Mouse (Mus musculus) midbrain, embryonic 14.5 days (tissue): ENCODE results near the gene Fen1. TPM values are rescaled to one million over a fixed set of nuclear protein-coding genes. Genes with fewer than 3 reads are reported as not detected.
A peak's percentile ranks its signal among the peaks of the same experiment; 100 is the strongest.

Experiments used
- ATAC-seq: fragments of 200-750 bp; cut with Nextera tagmentation; 2 replicates; pipeline ENCODE4 v1.8.0; 2017; ENCODE audit warnings: moderate number of reproducible peaks, moderate library complexity; ENCODE audit not compliant: low FRiP score, low TSS enrichment
- DNase-seq: peaks from one replicate; pipeline ENCODE4 v3.0.0-alpha.2; 2015
- H3K27ac ChIP-seq: fragments of 300-500 bp; sonication (generic); replicated peaks from 2 replicates; pipeline ENCODE4 v1.5.1; 2014; ENCODE audit warnings: mild to moderate bottlenecking, low read depth, low read length, moderate library complexity
- H3K27me3 ChIP-seq: fragments of 300-500 bp; sonication (generic); 2 replicates; pipeline ENCODE4 v1.6.1; 2014; ENCODE audit warnings: low read length, control low read depth, mixed read lengths; ENCODE audit not compliant: control insufficient read depth, insufficient read depth
- H3K36me3 ChIP-seq: fragments of 300-500 bp; sonication (generic); 2 replicates; pipeline ENCODE4 v1.6.1; 2014; ENCODE audit warnings: low read length, control low read depth; ENCODE audit not compliant: control insufficient read depth, insufficient read depth
- H3K4me1 ChIP-seq: fragments of 300-500 bp; sonication (generic); 2 replicates; pipeline ENCODE4 v1.6.1; 2014; ENCODE audit warnings: mild to moderate bottlenecking, antibody characterized with exemption, low read length, control low read depth; ENCODE audit not compliant: control insufficient read depth, insufficient read depth
- H3K4me2 ChIP-seq: fragments of 300-500 bp; sonication (generic); 2 replicates; pipeline ENCODE4 v1.6.1; 2014; ENCODE audit warnings: mild to moderate bottlenecking, low read length, moderate library complexity
- H3K4me3 ChIP-seq: fragments of 300-500 bp; sonication (generic); replicated peaks from 2 replicates; pipeline ENCODE4 v1.5.1; 2014; ENCODE audit warnings: low read depth, low read length
- H3K9ac ChIP-seq: fragments of 300-500 bp; sonication (generic); replicated peaks from 2 replicates; pipeline ENCODE4 v1.6.1; 2014; ENCODE audit warnings: mild to moderate bottlenecking, low read length, moderate library complexity
- H3K9me3 ChIP-seq: fragments of 300-500 bp; sonication (generic); 2 replicates; pipeline ENCODE4 v1.6.1; 2016; ENCODE audit warnings: low read length, control low read depth, mixed read lengths; ENCODE audit not compliant: control insufficient read depth
- WGBS: fragments of 180-500 bp; shearing (Covaris S2); extraction: QIAGEN DNeasy Blood & Tissue Kit; methylation state at CpG from one replicate; pipeline ENCODE4 v1.1.7; 2014; 5-methylcytosine and 5-hydroxymethylcytosine counted together
- polyA plus RNA-seq: library from polyadenylated mRNA; unstranded; fragments of >200 nt; fragmentation: Nextera tagmentation; extraction: Ambion mirVana; gene quantifications from 2 replicates; pipeline ENCODE4 v1.2.1, GENCODE M21; 2014

The Fen1 gene
- polyA plus RNA-seq: 24.8 and 31.0 TPM in 2 replicates

GRCm38 (mm10) chr19:10203848-10204615, at the start of gene Fen1, which contains the start of gene Tmem258:
Gene Fen1, minus strand, starts transcription at chr19:10204169.
Gene Tmem258, plus strand, starts transcription at chr19:10204014.
- under 1% methylated on average over 40 of the region's 40 CpGs for WGBS
- Histone ChIP-seq H3K4me1 (peaks cover 8% of the 10 kb centered on the region), H3K27me3 (no peaks in the 10 kb centered on the region), H3K27ac (peak within 1 kb of the TSS; percentile 87), H3K4me3 (peak within 1 kb of the TSS; percentile 68), H3K36me3 (peaks cover 51% of the 10 kb centered on the region), H3K9me3 (no peaks in the 10 kb centered on the region), H3K9ac (peak within 1 kb of the TSS; percentile 65), H3K4me2 (peak within 1 kb of the TSS; percentile 90)
- ATAC-seq (peak; percentile 93), DNase-seq (peak; percentile 94)

DNA sequence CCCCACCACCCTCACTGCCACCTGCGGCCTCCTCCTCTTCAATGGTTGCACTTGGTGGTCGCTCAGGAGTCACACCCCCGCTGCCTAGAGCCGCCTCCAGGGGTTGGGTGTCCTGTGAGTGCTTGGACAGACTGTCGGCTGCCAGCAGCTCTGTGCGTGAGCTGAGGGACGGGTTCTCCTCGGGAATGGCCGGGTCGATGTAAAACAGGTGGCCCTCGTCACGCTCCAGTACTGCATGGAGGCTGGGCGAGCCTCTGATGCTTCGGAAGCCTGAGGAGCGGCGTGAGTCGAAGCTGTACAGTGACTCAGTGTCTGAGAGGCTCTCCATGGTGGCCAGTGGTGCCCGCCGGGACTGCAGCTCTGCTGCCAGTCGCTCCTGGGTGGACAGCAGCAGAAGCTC, 44.2 kb upstream of the Fen1 start:
- no peak for ATAC-seq
- Histone ChIP-seq H3K4me1 (no peaks in the 10 kb centered on the region), H3K9ac (no peak overlapping the region), H3K4me3 (no peak overlapping the region), H3K9me3 (no peaks in the 10 kb centered on the region), H3K27ac (no peak overlapping the region), H3K36me3 (0 out of 2 replicates have a peak, but pooled peaks cover 3% of the 10 kb centered on the region), H3K4me2 (no peak overlapping the region), H3K27me3 (no peaks in the 10 kb centered on the region)
- WGBS: 52% methylated on average over 20 of the region's 20 CpGs
- no peak for DNase-seq

- H3K27ac ChIP-seq: no peak overlapping the region
- no peak overlapping the region for H3K4me2 ChIP-seq
- no peak for ATAC-seq
- H3K36me3 ChIP-seq: 0 out of 2 replicates have a peak, but pooled peaks cover 3% of the 10 kb centered on the region
- no peak for DNase-seq
- WGBS: 40% methylated on average over 6 of the region's 6 CpGs
- H3K4me3 ChIP-seq: no peak overlapping the region
- no peaks in the 10 kb centered on the region for H3K4me1 ChIP-seq
- no peaks in the 10 kb centered on the region for H3K27me3 ChIP-seq
- no peaks in the 10 kb centered on the region for H3K9me3 ChIP-seq
- H3K9ac ChIP-seq: no peak overlapping the region
Measured at GRCm38 (mm10) chr19:10247165-10247564, 43.2 kb upstream of the Fen1 start.

DNA sequence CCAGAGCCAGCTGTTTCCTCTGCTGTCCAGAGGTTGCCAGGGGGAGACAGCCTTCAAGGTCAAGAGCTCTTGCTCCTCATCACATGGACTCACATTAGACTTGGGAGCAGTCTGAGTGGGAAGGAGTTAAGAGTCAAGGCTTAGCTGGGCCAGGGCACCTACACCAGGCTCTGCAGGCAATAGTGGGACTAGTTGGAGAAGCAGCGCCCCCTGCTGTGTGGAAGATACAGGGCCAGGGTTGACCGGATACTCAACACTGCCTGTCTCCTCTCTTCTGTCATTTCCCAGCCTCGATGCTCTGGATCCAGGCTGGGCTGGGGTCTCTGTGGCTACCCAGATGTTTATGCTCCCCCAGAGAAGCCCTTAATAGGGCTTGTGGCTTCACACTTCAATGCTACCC, 40.2 kb upstream of the Fen1 start:
- no peak overlapping the region for H3K9ac ChIP-seq
- H3K27me3 ChIP-seq: peaks cover 3% of the 10 kb centered on the region; the same call in 1 of the 2 replicates
- H3K4me3 ChIP-seq: no peak overlapping the region
- no peak for ATAC-seq
- H3K36me3 ChIP-seq: 0 out of 2 replicates have a peak, but pooled peaks cover 3% of the 10 kb centered on the region
- H3K4me1 ChIP-seq: 0 out of 2 replicates have a peak, but pooled peaks cover 3% of the 10 kb centered on the region
- H3K27ac ChIP-seq: no peak overlapping the region
- DNase-seq: peak; percentile 29
- H3K9me3 ChIP-seq: no peaks in the 10 kb centered on the region
- 26% methylated on average over 3 of the region's 3 CpGs for WGBS
- no peak overlapping the region for H3K4me2 ChIP-seq

DNA sequence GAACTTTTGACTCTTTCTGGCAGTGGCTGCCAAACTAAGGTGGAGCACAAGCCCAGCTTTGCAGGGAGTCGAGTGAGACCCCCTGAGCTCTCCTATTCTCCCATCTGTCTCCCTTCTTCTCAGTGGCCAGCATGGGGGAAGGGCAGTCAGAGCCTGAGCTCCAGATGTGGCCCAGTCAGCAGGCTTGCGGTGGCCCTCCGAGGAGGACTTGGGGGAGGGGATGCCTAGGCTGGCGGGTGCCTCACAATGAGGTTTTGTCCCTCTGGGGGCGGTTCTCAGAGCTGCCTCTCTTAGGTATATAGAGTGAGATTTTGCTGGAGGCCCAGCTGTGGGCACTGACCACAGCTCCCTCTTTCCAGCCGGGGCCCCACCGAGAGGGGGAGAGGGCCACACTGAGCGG, 38.9 kb upstream of the Fen1 start:
- ATAC-seq: no peak
- Histone ChIP-seq H3K27me3 (peaks cover 3% of the 10 kb centered on the region; the same call in 1 of the 2 replicates), H3K27ac (no peak overlapping the region)

GRCm38 (mm10) chr19:10240654-10241305, 36.8 kb upstream of the Fen1 start, which contains the start of gene Myrf:
Gene Myrf, minus strand, starts transcription at chr19:10240748.
- peak; percentile 82 for DNase-seq
- WGBS: 9% methylated on average over 43 of the region's 43 CpGs
- Histone ChIP-seq H3K27ac (no peak within 1 kb of the TSS), H3K9ac (peak within 1 kb of the TSS; percentile 48), H3K36me3 (no peaks in the 10 kb centered on the region), H3K4me3 (peak within 1 kb of the TSS; percentile 37), H3K9me3 (no peaks in the 10 kb centered on the region), H3K4me1 (0 out of 2 replicates have a peak, but pooled peaks cover 3% of the 10 kb centered on the region), H3K4me2 (peak within 1 kb of the TSS; percentile 64), H3K27me3 (peaks cover 3% of the 10 kb centered on the region; the same call in 1 of the 2 replicates)
- ATAC-seq: peak; percentile 78

More for the DNA sequence above, 38.9 kb upstream of the Fen1 start:
- Histone ChIP-seq H3K9ac (no peak overlapping the region), H3K4me3 (no peak overlapping the region), H3K9me3 (no peaks in the 10 kb centered on the region), H3K4me2 (no peak overlapping the region), H3K36me3 (0 out of 2 replicates have a peak, but pooled peaks cover 3% of the 10 kb centered on the region), H3K4me1 (0 out of 2 replicates have a peak, but pooled peaks cover 3% of the 10 kb centered on the region)
- 4% methylated on average over 8 of the region's 8 CpGs for WGBS
- no peak for DNase-seq

GRCm38 (mm10) chr19:10239975-10240653, 36.1 kb upstream of the Fen1 start:
- Histone ChIP-seq H3K27ac (no peak overlapping the region), H3K4me3 (peak overlapping the region; percentile 37), H3K4me2 (peak overlapping the region; percentile 64), H3K9me3 (no peaks in the 10 kb centered on the region), H3K4me1 (0 out of 2 replicates have a peak, but pooled peaks cover 3% of the 10 kb centered on the region), H3K36me3 (no peaks in the 10 kb centered on the region), H3K9ac (peak overlapping the region; percentile 48), H3K27me3 (peaks cover 3% of the 10 kb centered on the region; the same call in 1 of the 2 replicates)
- ATAC-seq (peak; percentile 3; the same call in 1 of the 2 replicates), DNase-seq (no peak)
- WGBS: 5% methylated on average over 26 of the region's 26 CpGs

- H3K36me3 ChIP-seq: no peaks in the 10 kb centered on the region
- DNase-seq (no peak), ATAC-seq (no peak)
- no peak overlapping the region for H3K4me3 ChIP-seq
- peaks cover 3% of the 10 kb centered on the region; the same call in 1 of the 2 replicates for H3K27me3 ChIP-seq
- H3K9ac ChIP-seq: no peak overlapping the region
- 43% methylated on average over 2 of the region's 2 CpGs for WGBS
- no peaks in the 10 kb centered on the region for H3K9me3 ChIP-seq
- H3K27ac ChIP-seq: no peak overlapping the region
- H3K4me2 ChIP-seq: no peak overlapping the region
- 0 out of 2 replicates have a peak, but pooled peaks cover 3% of the 10 kb centered on the region for H3K4me1 ChIP-seq
Measured at GRCm38 (mm10) chr19:10239419-10239818, 35.5 kb upstream of the Fen1 start.
